Mouse (Mus musculus) adrenal gland, postnatal 10 days (tissue): Measurements from ENCODE around the gene F5. TPM values are rescaled to one million over a fixed set of nuclear protein-coding genes. Genes with fewer than 3 reads are reported as not detected.
A peak's percentile ranks its signal among the peaks of the same experiment; 100 is the strongest.

ENCODE experiments used
- DNase-seq: peaks from one replicate; pipeline ENCODE4 v3.0.0; 2021; ENCODE audit warnings: mixed read lengths
- total RNA-seq, 2 experiments: library from RNA; stranded (reverse); gene quantifications; 2 replicates each; pipeline ENCODE4 v1.2.3; 2021

F5 gene
- total RNA-seq, 2 experiments from 2014 or later: 25.2 to 49.6 TPM

GRCm38 (mm10) chr1:164233447-164233846 lies 81.8 kb downstream of the F5 start:
- DNase-seq: no peak

DNA sequence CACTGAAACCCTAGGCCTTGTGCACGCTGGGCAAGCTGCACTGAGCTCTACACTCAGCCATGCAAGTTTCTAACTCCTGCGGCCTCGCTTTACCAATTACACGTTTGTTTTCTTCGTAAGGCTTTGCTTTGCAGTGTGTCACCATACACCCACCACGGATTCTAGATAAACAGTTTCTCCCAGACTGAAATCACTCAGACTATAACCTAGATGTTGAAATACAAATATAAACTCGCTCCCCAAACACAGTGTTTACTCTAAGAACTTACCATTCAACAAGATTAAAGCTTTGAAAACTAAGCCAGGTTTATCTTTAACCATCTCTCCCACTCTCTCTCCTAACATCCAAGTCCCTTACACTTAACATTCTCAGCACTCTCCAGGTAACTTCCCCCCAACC lies 83.4 kb downstream of the F5 start:
- no peak for DNase-seq

DNA sequence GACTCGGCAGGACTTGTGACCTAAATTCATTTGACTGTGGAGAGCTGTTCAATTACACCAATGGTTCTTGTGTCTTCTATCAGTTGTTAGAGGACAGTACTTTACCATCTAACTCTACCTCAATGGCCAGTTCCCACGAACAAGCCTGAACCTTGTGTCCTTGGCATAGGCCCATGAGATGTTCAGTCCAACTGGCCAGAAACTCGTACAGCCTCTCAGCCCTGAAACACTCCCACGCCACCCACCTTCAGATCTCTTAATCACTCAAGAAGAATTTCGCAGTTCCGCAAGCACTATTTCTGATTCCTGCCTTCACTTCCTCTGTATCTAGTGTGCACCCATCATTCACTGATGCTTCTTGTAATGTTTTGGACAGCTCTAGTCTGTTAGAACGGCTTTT lies 84.4 kb downstream of the F5 start:
- DNase-seq: no peak

- DNase-seq: no peak
Measured at GRCm38 (mm10) chr1:164241494-164241893, 89.9 kb downstream of the F5 start.

DNA sequence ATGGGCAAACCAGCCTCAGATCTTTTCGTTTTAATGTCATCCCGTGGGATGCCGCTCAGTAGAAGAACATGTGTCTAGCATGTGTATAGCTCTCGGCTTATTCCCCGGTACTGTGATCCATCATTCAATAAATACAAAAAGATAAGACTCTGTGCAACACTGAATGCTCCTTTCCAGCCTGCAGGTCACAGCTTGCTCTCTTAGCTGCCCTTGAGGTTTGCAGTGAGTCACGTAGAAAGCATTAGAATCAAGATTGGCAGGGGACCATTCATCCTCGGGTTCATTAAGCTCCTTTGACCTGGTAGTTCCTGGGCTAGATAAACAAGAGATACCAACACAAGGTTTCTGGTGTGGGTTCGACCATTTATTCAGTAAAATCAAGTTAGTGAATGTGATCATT lies 91.2 kb downstream of the F5 start:
- DNase-seq: peak; percentile 31

DNA sequence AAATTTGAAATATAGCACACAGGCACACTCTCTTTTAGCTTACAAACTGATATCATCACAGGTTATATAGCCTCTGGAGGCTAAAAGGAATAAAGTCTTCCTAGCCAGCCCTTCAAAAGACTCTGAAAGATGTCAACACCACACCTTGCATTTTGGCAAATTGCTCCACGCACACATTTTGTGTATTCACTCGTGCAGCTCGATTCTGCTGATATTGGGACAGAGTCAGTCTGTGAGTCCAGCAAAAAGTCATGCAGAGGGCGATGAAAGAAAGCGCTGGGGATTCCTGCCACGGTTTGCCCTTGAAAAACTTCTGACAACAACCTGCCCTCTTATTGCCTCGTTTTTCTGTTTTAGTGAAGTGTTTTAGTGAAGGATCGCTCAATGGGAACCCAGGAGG lies 95.8 kb downstream of the F5 start:
- peak; percentile 25 for DNase-seq

DNA sequence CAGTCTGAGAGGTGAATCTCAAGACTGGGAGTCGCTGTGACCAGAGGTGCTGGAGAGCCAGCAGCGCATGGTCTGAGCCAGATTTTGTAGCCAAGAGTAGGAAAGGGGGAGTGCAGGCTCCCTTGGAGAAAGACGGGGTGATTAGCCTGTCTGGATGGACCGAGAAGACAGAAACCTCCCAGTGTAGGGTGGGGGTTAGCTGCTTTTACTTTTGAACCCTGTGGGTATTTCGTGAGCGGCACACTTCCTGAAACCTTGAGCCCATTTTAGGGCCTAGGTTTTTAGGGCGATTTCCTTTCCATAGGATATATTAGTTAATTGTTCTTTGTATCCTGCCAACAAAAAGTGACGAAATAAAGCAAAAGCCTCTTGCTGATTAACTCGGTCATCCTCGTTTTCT lies 96.3 kb downstream of the F5 start:
- DNase-seq: peak; percentile 48

DNA sequence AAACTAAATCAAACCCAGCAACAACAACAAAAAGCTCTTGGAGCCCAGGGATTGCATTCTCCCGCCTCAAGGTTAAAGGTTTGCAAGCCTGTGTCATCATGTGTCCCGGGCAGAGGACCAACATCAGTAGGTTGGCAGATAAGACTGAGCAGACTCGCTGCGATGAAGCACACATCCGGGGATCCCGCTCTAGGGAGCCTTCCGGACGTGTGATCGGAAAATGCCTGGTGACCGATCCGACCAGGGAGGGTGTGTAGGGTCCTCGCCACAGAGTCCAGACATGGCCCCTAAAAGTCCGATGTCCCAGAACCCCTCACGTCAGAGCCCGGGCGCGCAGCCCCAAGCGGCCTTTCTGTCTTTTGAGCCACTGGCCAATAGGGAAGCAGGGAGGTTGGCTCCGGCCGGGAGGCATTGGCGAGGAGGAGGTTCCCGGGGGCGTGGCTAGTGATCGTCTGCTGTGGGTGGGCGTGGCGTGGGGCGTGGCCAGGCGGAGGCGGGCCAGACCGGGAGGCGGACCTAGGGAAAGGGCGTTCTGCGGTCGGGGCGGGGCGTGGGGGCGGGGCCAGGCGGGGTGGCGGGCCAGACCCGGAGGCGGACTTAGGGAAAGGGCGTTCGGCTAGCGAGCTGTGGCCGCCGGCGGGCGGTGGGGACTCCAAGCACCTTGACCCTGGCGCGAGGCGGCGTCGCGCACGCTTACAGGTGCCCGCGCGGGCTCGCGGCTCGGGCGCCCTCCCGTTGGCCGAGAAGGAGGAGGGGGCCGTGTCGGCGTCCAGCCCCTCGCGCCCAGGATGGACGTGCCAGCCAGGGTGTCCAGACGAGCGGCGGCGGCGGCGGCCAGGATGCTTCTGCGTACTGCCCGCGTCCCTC lies 97.1 kb downstream of the F5 start, which contains the start of gene Slc19a2:
TSS of gene Slc19a2 (plus strand) at position 582 of the 867 bp plus-strand sequence.
- DNase-seq: peak; percentile 99

- DNase-seq: no peak
Measured at GRCm38 (mm10) chr1:164249332-164249711, 97.7 kb downstream of the F5 start.

DNA sequence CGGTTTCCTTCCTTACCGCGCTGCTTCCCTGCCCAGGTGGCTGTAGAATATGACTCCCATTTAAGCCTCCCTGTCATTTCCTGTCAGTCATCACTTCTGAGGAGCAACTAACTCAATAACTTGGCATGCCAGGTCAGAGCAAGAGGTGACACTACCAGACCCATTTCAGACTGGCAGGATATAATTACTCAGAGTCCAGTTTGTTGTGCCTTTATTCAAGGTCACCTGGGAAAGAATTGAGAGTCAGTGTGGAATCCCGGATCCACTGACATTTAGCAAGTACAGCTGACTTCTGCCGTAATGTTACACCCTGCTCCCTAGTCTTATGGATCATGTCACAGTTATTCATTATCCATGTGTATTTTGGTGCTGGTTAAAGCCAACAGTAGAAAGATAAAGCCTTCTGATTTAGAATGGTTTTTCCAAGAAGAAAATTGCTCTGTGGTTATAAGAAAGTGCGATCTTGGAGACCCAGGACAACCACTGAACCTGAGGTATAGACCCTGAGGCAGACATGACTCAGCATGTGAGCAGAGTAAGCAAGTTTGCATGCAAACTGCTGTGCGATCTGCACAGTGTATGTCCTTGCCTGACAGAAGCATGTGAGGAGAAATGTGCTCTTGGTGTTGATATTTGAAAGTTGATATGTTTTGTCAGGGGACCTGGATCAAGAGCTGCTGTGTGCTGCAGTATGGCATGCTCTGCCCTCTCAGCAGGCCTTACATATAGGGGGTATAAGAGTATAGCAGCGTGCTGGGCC lies 98.9 kb downstream of the F5 start:
- peak; percentile 26 for DNase-seq

DNA sequence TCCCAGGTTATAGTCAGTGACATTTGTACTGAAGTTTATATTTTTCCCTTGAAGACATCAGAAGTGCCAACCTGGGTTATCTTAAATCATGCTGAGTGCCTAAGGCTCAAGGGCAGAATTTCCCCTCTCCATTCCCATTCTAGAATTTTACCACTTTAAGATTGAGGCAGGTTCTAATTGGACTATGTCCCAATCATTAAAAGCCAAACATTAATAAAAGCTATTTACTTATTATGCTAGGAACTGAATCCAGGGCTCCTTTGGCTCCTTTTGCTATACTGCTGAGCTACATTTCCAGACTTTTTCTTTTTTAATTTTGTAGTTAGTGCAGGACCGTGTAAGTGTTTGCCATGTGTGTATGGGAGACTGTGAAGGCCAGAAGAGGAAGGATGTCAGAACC lies 99.8 kb downstream of the F5 start:
- no peak for DNase-seq

- DNase-seq: no peak
Measured at GRCm38 (mm10) chr1:164252551-164252950, 100.9 kb downstream of the F5 start.

DNA sequence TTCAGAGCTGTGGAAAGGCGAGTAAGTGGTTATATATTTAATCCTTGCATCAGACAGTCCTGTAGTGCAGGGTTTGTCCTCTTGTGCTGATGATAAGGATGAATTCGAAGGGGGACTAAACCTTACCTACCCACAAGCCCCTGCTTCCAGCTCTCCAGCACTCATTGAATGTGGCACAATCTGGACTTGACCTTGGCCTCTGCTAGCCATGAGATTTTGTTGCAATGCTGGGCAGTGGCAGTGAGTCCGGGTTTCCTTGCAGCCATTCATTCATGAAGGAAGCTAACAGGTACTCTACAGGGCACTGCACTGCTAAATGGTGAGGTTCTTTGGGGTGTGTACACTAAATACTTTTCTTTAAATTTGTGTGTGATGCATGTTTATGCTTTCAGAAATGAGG lies 103.2 kb downstream of the F5 start:
- DNase-seq: no peak

GRCm38 (mm10) chr1:164260171-164261028 lies 108.8 kb downstream of the F5 start:
- DNase-seq: no peak

DNA sequence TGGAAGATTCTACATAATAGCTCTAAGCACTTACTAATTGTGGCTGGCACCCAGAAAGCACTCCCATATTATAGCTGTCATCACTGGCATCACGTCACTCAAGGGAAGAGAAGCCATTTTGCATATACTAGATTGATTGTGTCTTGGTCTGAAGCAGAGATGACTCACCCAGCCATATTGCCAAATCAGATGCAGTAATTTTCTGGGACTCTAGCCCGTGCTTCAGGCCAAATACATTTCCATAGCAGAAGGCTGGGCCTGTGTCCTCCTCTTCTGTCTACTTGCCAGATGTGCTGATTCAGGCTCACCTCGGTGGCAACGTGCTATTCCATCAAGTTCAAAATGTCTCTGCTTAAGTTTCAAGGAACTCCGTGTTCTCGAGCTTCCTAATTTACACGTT lies 109.9 kb downstream of the F5 start:
- DNase-seq: peak; percentile 69

Other genes starting within 250 kb of the F5 start
- gene Scyl3, start 222.7 kb upstream of the F5 start, total RNA-seq: 10 to 100 TPM; 17.4 to 18.7 TPM
- 1 to 10 TPM; 3.2 to 4.0 TPM for gene BC055324, start 157.0 kb upstream of the F5 start, total RNA-seq
- 1 to 10 TPM; 3.2 to 4.5 TPM for gene Mettl18, start 156.9 kb upstream of the F5 start, total RNA-seq
- 1 to 10 TPM; 1.6 to 1.7 TPM for gene Sele, start 103.6 kb upstream of the F5 start, total RNA-seq
- gene Sell, start 89.9 kb upstream of the F5 start, total RNA-seq: 1 to 10 TPM; 6.4 to 9.6 TPM
- 1 to 10 TPM; 1.4 to 2.0 TPM for gene Selp, start 36.6 kb upstream of the F5 start, total RNA-seq
- 10 to 100 TPM; 16.4 to 19.2 TPM for gene Slc19a2, start 97.2 kb downstream of the F5 start, total RNA-seq
- gene Ccdc181, start 123.7 kb downstream of the F5 start, total RNA-seq: 1 to 10 TPM; 7.3 to 9.8 TPM
- gene Nme7, start 152.3 kb downstream of the F5 start, total RNA-seq: 10 to 100 TPM; 14.5 to 17.2 TPM
- 10 to 100 TPM; 25.1 to 26.8 TPM for gene Blzf1, start 155.7 kb downstream of the F5 start, total RNA-seq